In genomic region chr1:131526371-131527270, GRCm38 (mm10) we compare ENCODE assay signal across 8 mouse cellular contexts. TPM values are rescaled to one million over a fixed set of nuclear protein-coding genes. Genes with fewer than 3 reads are reported as not detected.
DNase-seq lines count a peak whose midpoint lies in the region; ATAC-seq and TF ChIP-seq lines count a peak whose summit lies in the region.

No protein-coding gene starts in this region.

- peaks cover 34% of the 10 kb centered on the region for H3K4me1 ChIP-seq in intestine, embryonic 16.5 days (ENCODE audit: control insufficient read depth, insufficient read depth, low read length)
- H3K4me1 ChIP-seq in liver, embryonic 12.5 days, result peaks cover 63% of the 10 kb centered on the region
- peaks cover 25% of the 10 kb centered on the region for H3K4me1 ChIP-seq in stomach, embryonic 15.5 days

- peak overlapping the region; percentile 87 for H3K9ac ChIP-seq in intestine, embryonic 16.5 days (ENCODE audit: low read depth, low read length)
- H3K9ac ChIP-seq in liver, embryonic 12.5 days, result peak overlapping the region; percentile 86
- H3K9ac ChIP-seq in stomach, embryonic 15.5 days, result peak overlapping the region; percentile 77

- H3K9me3 ChIP-seq in intestine, embryonic 16.5 days (ENCODE audit: control insufficient read depth, low read length), result no peaks in the 10 kb centered on the region
- H3K9me3 ChIP-seq in liver, embryonic 12.5 days (replicated peaks), result no peaks in the 10 kb centered on the region
- H3K9me3 ChIP-seq in stomach, embryonic 15.5 days, result no peaks in the 10 kb centered on the region

- H3ac ChIP-seq in myocyte (ENCODE audit: control insufficient read depth, insufficient read length), result peak overlapping the region; percentile 59

- H3K4me3 ChIP-seq in intestine, embryonic 16.5 days (ENCODE audit: low read length), result peak overlapping the region; percentile 71
- H3K4me3 ChIP-seq in liver, embryonic 12.5 days, result peak overlapping the region; percentile 75
- H3K4me3 ChIP-seq in myocyte, result peak overlapping the region; percentile 88
- H3K4me3 ChIP-seq in stomach, embryonic 15.5 days (replicated peaks), result peak overlapping the region; percentile 82

- no peaks in the 10 kb centered on the region for H3K36me3 ChIP-seq in intestine, embryonic 16.5 days (ENCODE audit: control insufficient read depth, insufficient read depth, low read length)
- no peaks in the 10 kb centered on the region; the same call in 1 of the 2 replicates for H3K36me3 ChIP-seq in liver, embryonic 12.5 days
- no peaks in the 10 kb centered on the region for H3K36me3 ChIP-seq in myocyte (ENCODE audit: control insufficient read depth, insufficient read depth)
- H3K36me3 ChIP-seq in stomach, embryonic 15.5 days, result no peaks in the 10 kb centered on the region

- H3K27ac ChIP-seq in intestine, embryonic 16.5 days (ENCODE audit: low read length), result peak overlapping the region; percentile 96
- H3K27ac ChIP-seq in liver, embryonic 12.5 days, result peak overlapping the region; percentile 93
- peak overlapping the region; percentile 97 for H3K27ac ChIP-seq in stomach, embryonic 15.5 days

- DNase-seq in 3T3-L1 (ENCODE audit: low read depth, low spot score), result peak; percentile 75
- DNase-seq in adrenal gland, adult 18-20 months (ENCODE audit: low spot score in 2 of 2), result peak; percentile 64 to 66
- DNase-seq in embryo, embryonic 11.5 days (ENCODE audit: low read depth, low spot score), result peak; percentile 46

- H3K79me2 ChIP-seq in myocyte (ENCODE audit: control insufficient read depth, insufficient read depth), result peaks cover 44% of the 10 kb centered on the region

- peak; percentile 41 for TF ChIP-seq POLR2A in myocyte (IDR thresholded peaks at IDR 0.05; ENCODE audit: insufficient read length, low read depth)

- WGBS in intestine, embryonic 16.5 days, result under 1% methylated on average over 81 of the region's 81 CpGs
- 1% methylated on average over 81 of the region's 81 CpGs for WGBS in liver, embryonic 12.5 days (ENCODE audit: insufficient replicate concordance)
- WGBS in stomach, embryonic 15.5 days, result under 1% methylated on average over 79 of the region's 81 CpGs

- H3K4me2 ChIP-seq in intestine, embryonic 16.5 days (ENCODE audit: low read depth, low read length), result peak overlapping the region; percentile 94
- H3K4me2 ChIP-seq in liver, embryonic 12.5 days, result peak overlapping the region; percentile 99
- peak overlapping the region; percentile 92 for H3K4me2 ChIP-seq in myocyte (ENCODE audit: low read depth)
- peak overlapping the region; percentile 94 for H3K4me2 ChIP-seq in stomach, embryonic 15.5 days

- H3K27me3 ChIP-seq in intestine, embryonic 16.5 days (replicated peaks; ENCODE audit: control insufficient read depth, insufficient read depth, low read length), result no peaks in the 10 kb centered on the region
- H3K27me3 ChIP-seq in liver, embryonic 12.5 days (replicated peaks), result no peaks in the 10 kb centered on the region
- H3K27me3 ChIP-seq in myocyte (ENCODE audit: control insufficient read depth, insufficient read depth, insufficient read length), result no peaks in the 10 kb centered on the region
- H3K27me3 ChIP-seq in stomach, embryonic 15.5 days (replicated peaks), result no peaks in the 10 kb centered on the region

- peak; percentile 15 for ATAC-seq in granulocyte monocyte progenitor cell, adult 5-6 weeks (replicated peaks; ENCODE audit: poor library complexity, severe bottlenecking)
- peak; percentile 50 for ATAC-seq in intestine, embryonic 16.5 days
- peak; percentile 54 for ATAC-seq in liver, embryonic 12.5 days
- ATAC-seq in stomach, embryonic 15.5 days (ENCODE audit: insufficient read depth, low FRiP score, low read depth), result peak; percentile 15

TF ChIP-seq in myocyte, 11 proteins besides CTCF, POLR2A, EP300 and RAD21:
- TF ChIP-seq MYOG (IDR thresholded peaks at IDR 0.05; ENCODE audit: control insufficient read depth in 1 of 3, insufficient read depth in 1 of 3, insufficient read length in 2 of 3, low read depth in 2 of 3) (no peak), SRF (IDR thresholded peaks at IDR 0.05; ENCODE audit: control insufficient read depth, insufficient read length, low read depth) (peak; percentile 15), TCF12 (IDR thresholded peaks at IDR 0.05; ENCODE audit: insufficient read depth, poor library complexity, severe bottlenecking) (no peak)

RNA-seq across cellular contexts. Expression of gene Srgap2, which starts 0.5 kb away (rescaled TPM):
- 10 to 100 TPM; 22.6 to 22.9 TPM for total RNA-seq in adrenal gland, adult 18-20 months (2021)
- 36.0 and 61.0 TPM in 2 replicates for total RNA-seq in granulocyte monocyte progenitor cell, adult 5-6 weeks (2014; fragmentation: Nextera tagmentation)
- 14.3 and 16.5 TPM in 2 replicates for total RNA-seq in granulocyte monocyte progenitor cell, adult 5-6 weeks (2017)
- polyA plus RNA-seq in intestine, embryonic 16.5 days (2015; fragmentation: Nextera tagmentation; extraction: Ambion mirVana), result 7.8 TPM in 2 replicates
- 5.8 and 7.8 TPM in 2 replicates for polyA plus RNA-seq in liver, embryonic 12.5 days (2016; fragmentation: Nextera tagmentation; extraction: Ambion mirVana)
- polyA plus RNA-seq in myocyte (2012; fragmentation: generic; extraction: Trizol), result 19.1 TPM
- polyA plus RNA-seq in stomach, embryonic 15.5 days (2015; fragmentation: Nextera tagmentation; extraction: Ambion mirVana), result 9.5 and 13.0 TPM in 2 replicates

RNA-seq across cellular contexts. Expression of gene Fam72a, which starts 1.1 kb away (rescaled TPM):
- total RNA-seq in adrenal gland, adult 18-20 months (2021), result 1 to 10 TPM in 1 of 2 experiments, under 1 TPM in 1; 0.83 to 1.1 TPM
- total RNA-seq in granulocyte monocyte progenitor cell, adult 5-6 weeks (2014; fragmentation: Nextera tagmentation), result 3.0 and 8.1 TPM in 2 replicates
- 5.0 and 5.7 TPM in 2 replicates for total RNA-seq in granulocyte monocyte progenitor cell, adult 5-6 weeks (2017)
- polyA plus RNA-seq in intestine, embryonic 16.5 days (2015; fragmentation: Nextera tagmentation; extraction: Ambion mirVana), result 1.6 and 1.7 TPM in 2 replicates
- polyA plus RNA-seq in liver, embryonic 12.5 days (2016; fragmentation: Nextera tagmentation; extraction: Ambion mirVana), result 3.4 and 3.7 TPM in 2 replicates
- 1.9 TPM for polyA plus RNA-seq in myocyte (2012; fragmentation: generic; extraction: Trizol)
- polyA plus RNA-seq in stomach, embryonic 15.5 days (2015; fragmentation: Nextera tagmentation; extraction: Ambion mirVana), result 3.0 and 3.1 TPM in 2 replicates

Comparison
In these comparisons a context has a peak if more than half of its experiments do, and no peak if none do; other contexts are left out.
1. Peak in every context shown above with its lines: DNase-seq, ATAC-seq, H3K4me3 ChIP-seq and H3K27ac ChIP-seq.